Mouse (Mus musculus): Measurements from ENCODE around the gene Uvssa. TPM values are rescaled to one million over a fixed set of nuclear protein-coding genes. Genes with fewer than 3 reads are reported as not detected.
A peak's percentile ranks its signal among the peaks of the same experiment; 100 is the strongest.

The Uvssa gene
- total RNA-seq, 2 experiments from 2014 or later: 7.6 to 9.9 TPM

- DNase-seq (ENCODE audit: low spot score in 2 of 2): no peak
Measured at GRCm38 (mm10) chr5:33371668-33372067, 6.7 kb upstream of the Uvssa start.

GRCm38 (mm10) chr5:33372331-33373038, 5.9 kb upstream of the Uvssa start:
- no peak for DNase-seq (ENCODE audit: low spot score in 2 of 2)

- no peak for DNase-seq (ENCODE audit: low spot score in 2 of 2)
Measured at GRCm38 (mm10) chr5:33377176-33377575, 1.2 kb upstream of the Uvssa start.

DNA sequence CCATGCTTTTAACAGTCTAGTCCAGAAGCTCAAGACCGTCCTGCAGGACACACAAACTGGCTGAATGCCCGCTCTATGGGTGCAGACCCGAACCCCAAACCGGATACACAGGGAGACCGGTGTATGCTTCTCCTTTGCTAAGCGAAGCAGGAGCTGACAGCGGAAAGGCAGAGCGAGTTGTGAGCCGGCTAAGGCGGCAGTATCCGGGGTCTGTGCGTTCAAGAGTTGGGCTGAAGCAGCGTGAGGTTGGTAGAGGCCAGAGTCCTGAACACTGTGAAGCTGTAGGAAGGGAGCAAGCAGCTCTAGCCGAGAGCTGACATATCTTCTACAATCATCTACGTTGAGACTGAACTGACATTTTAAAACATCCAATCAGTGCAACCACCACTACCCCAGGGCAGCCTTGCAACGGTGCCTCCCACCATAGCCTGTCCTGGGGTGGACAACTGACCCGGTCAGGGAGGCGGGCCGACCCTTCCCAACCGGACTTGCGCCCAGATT, 498 bp upstream of the Uvssa start:
- DNase-seq (ENCODE audit: low spot score in 2 of 2): peak in 1 of 2 experiments; percentile 39

DNA sequence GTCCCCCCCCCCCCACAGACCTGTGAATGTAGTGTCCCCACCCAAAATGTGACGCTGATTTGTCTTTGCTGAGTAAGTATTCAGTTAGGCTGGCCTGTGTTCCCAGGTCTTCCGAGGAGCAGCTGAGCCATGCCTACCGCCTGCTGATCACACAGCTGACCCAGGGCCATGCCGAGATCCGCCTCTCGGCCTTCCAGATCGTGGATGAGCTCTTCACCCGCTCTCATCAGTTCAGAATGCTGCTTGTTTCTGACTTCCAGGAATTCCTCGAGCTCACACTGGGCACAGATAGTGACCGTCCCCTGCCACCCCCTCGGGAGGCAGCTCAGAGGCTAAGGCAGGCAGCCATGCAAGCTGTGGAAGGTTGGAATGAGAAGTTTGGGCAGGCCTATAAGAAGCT, 9.2 kb downstream of the Uvssa start:
- DNase-seq (ENCODE audit: low spot score in 2 of 2): no peak

GRCm38 (mm10) chr5:33393803-33394202, 15.5 kb downstream of the Uvssa start:
- DNase-seq (ENCODE audit: low spot score in 2 of 2): peak; percentile 75 to 86

DNA sequence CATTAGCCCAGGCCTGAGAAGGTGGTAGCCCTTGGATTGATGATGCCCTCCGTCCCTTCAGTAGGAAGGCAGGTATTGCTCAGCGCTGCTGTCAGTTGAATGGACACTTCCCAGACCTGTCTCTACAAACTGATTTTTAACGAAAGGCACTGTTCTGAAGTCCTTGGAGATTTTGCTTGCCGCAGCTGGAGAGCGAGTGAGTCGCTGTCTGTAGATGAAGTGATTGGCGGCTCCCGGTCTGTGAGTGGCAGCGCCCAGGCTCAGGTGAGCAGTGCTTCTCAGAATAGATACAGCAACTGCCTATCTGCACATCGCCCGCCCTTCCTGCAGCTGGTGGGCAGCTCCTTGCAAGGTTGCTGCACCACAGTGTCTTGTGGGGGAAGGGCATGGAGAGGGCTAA, 17.3 kb downstream of the Uvssa start:
- no peak for DNase-seq (ENCODE audit: low spot score in 2 of 2)

- peak; percentile 30 to 54 for DNase-seq (ENCODE audit: low spot score in 2 of 2)
Measured at GRCm38 (mm10) chr5:33396828-33397227, 18.5 kb downstream of the Uvssa start.

- no peak for DNase-seq (ENCODE audit: low spot score in 2 of 2)
Measured at GRCm38 (mm10) chr5:33400819-33401218, 22.5 kb downstream of the Uvssa start.

DNA sequence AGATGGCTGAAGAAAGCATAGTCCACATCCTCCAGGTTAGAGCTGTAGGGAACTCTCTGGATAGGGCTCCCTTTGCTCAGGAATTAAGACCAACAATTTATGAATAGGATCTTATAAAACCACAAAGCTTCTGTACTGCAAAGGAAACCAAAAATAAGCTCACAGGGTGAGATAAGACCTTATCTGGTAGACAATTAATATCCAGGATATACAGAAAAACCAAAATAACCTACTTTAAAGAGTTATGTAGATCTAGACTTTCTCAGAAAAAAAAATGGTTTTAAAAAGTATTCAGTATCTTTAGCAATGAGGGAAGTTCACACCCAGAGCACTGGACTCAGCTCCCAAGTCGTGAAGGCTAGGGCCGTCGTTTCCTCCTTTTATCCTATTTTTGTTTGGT, 42.0 kb downstream of the Uvssa start:
- DNase-seq (ENCODE audit: low spot score in 2 of 2): no peak

DNA sequence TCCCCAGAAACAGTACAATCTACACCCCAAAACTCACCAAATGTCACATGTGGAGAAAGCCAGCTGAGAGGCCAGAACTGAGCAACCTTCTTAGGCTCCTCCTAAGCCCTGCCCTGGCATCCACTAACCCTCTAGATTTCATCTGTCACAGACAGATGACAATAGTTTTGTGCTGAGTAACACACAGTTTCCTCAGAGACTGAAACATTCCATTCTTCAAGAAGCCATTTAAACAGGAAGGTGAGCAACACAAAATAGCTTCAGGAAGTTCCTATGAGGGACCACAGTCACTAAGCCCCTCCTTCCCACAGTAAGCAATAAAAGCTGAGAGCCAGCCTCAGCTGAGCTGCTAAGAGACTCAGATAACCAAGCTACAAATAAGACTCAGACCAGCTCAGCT, 49.1 kb downstream of the Uvssa start:
- DNase-seq (ENCODE audit: low spot score in 2 of 2): no peak

GRCm38 (mm10) chr5:33430106-33430505, 51.8 kb downstream of the Uvssa start:
- DNase-seq (ENCODE audit: low spot score in 2 of 2): no peak

DNA sequence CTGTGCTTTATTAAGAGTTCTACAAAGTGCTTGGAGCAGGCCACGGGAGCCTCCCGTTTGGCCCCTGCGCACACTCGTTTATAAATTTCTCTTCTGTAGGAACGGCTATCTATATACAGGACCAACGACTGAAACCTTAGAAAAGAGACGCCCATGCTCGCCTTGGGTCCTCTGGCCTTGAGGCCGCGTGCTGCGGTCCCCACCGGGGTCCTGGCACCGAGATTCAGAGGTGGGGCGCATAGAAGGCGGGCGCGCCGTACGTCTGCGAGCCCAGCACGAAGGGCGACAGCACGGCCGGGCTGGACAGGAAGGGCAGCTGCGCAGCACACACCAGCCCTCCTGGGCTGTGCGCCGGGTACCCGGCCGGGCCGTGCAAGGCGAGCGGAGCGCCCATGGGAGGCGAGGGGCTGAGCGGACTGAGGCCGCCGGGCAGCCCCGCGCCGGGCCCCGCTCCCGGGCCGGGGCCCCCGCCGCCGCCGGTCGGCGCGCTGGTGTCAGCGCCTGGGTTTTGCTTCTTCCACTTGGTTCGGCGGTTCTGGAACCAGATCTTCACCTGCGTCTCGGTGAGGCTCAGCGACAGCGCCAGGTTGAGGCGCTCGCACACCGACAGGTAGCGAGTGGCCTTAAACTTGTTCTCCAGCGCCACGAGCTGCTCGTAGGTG, 52.3 kb downstream of the Uvssa start:
- no peak for DNase-seq (ENCODE audit: low spot score in 2 of 2)

- DNase-seq (ENCODE audit: low spot score in 2 of 2): no peak
Measured at GRCm38 (mm10) chr5:33431173-33432005, 53.0 kb downstream of the Uvssa start.

- no peak for DNase-seq (ENCODE audit: low spot score in 2 of 2)
Measured at GRCm38 (mm10) chr5:33432057-33432935, 53.9 kb downstream of the Uvssa start.

DNA sequence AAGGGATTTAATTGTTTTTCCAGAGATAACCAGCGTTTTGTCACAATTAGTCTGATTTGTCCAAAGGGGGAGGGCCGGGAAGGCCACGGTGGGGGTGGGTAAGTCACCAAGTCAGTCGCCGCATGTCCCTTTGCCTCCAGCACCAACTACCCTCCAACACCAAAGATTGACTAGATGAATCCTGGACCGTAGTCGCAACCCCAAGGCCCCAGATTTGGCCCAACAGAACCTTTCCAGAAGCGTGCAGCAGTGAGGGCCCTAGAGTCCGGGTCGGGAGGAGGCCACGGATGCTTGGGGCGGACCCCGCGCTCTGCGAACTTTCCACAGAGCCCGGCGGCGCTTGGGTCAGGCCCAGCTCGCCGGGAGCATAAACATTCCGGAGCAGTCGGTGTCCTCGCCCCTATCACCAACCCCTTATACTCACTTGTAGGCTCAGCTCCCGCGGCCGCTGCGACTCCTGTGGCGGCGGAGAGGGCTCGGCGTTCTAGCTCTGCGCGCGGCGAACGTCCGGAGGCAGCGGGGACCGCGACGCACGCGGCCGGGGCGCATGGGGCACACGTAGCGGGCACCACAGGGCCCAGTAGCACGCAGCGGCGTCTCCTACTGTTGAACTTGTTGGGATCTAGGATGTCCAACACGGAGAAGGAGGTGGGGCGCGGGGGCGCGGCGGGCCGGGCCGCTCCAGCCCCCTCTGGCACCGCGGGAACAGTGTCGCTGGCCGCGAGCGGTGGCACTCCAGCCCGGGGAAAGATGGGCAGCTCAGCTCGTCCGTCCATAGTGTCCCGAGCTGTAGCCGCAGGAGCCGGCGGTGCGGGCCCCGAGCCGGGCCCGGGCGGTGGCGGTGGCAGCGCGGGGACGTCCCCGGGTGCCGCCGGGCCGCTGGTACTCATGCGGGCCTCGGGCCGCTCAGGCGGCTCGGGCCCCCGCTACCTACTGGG, 55.1 kb downstream of the Uvssa start, which contains the start of gene Nkx1-1:
Gene Nkx1-1 (minus strand): TSS at position 776 of the 938 bp plus-strand sequence.
- DNase-seq (ENCODE audit: low spot score in 2 of 2): no peak

- no peak for DNase-seq (ENCODE audit: low spot score in 2 of 2)
Measured at GRCm38 (mm10) chr5:33434141-33434780, 55.9 kb downstream of the Uvssa start.

GRCm38 (mm10) chr5:33435151-33435550, 56.8 kb downstream of the Uvssa start:
- DNase-seq (ENCODE audit: low spot score in 2 of 2): no peak

DNA sequence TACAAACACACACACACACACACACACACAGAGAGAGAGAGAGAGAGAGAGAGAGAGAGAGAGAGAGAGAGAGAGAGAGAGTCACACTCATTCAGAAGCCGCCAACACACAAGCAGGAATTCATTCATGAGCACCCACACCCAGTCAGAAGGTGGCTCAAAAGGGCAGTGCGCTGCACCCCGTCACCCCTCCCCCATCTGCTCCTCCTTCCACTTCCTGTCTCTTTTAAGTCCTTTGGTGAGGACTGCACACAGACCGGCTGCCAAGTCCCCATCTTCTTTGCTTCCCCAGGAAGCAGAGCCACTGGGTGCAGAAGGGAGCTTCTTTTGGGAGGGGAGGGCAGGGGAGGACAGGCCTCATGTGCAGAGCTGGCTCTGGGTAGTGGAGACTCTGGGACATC, 57.6 kb downstream of the Uvssa start:
- no peak for DNase-seq (ENCODE audit: low spot score in 2 of 2)

Data from layer of hippocampus, postnatal 14 days (tissue).